Mouse (Mus musculus) kidney, postnatal 0 days (tissue): ENCODE measurements at regions not wholly inside any gene's neighbourhood (a gene's known extent, or its start where the extent isn't known, plus 50 kb on each side); places are given as distances from the start of the nearest gene placed in this dataset.
"Not testable (repeated sequence)": the region's sequence is repeated elsewhere in the genome, so short reads cannot be mapped to it uniquely, and the experiment has no call there.

Source experiments
- ATAC-seq: fragments of 200-750 bp; cut with Nextera tagmentation; replicated peaks from 2 replicates; pipeline ENCODE4 v1.8.0; 2017; ENCODE audit warnings: low read depth, moderate number of reproducible peaks, moderate TSS enrichment, moderate library complexity; ENCODE audit not compliant: low FRiP score
- DNase-seq: peaks from one replicate; pipeline ENCODE4 v3.0.0-alpha.2; 2016; ENCODE audit warnings: low spot score
- H3K27ac ChIP-seq: fragments of 300-500 bp; sonication (generic); 2 replicates; pipeline ENCODE4 v1.5.1; 2014; ENCODE audit warnings: mild to moderate bottlenecking
- H3K27me3 ChIP-seq: fragments of 300-500 bp; sonication (generic); 2 replicates; pipeline ENCODE4 v1.6.1; 2014; ENCODE audit warnings: low read length, mixed read lengths; ENCODE audit not compliant: insufficient read depth
- H3K36me3 ChIP-seq: fragments of 300-500 bp; sonication (generic); 2 replicates; pipeline ENCODE4 v1.6.1; 2014; ENCODE audit warnings: low read length, mixed read lengths; ENCODE audit not compliant: insufficient read depth
- H3K4me1 ChIP-seq: fragments of 300-500 bp; sonication (generic); replicated peaks from 2 replicates; pipeline ENCODE4 v1.6.1; 2014; ENCODE audit warnings: antibody characterized with exemption, low read length, mixed read lengths; ENCODE audit not compliant: insufficient read depth
- H3K4me2 ChIP-seq: fragments of 300-500 bp; sonication (generic); 2 replicates; pipeline ENCODE4 v1.6.1; 2014; ENCODE audit warnings: mild to moderate bottlenecking, low read length, moderate library complexity, mixed read lengths
- H3K4me3 ChIP-seq: fragments of 300-500 bp; sonication (generic); replicated peaks from 2 replicates; pipeline ENCODE4 v1.5.1; 2014; ENCODE audit warnings: low read depth, low read length
- H3K9ac ChIP-seq: fragments of 300-500 bp; sonication (generic); 2 replicates; pipeline ENCODE4 v1.6.1; 2014; ENCODE audit warnings: low read depth, low read length
- H3K9me3 ChIP-seq: fragments of 300-500 bp; sonication (generic); replicated peaks from 2 replicates; pipeline ENCODE4 v1.6.1; 2016; ENCODE audit warnings: low read length, inconsistent platforms, mixed read lengths
- WGBS: fragments of 180-500 bp; shearing (Covaris S2); extraction: QIAGEN DNeasy Blood & Tissue Kit; methylation state at CpG from one replicate; pipeline ENCODE4 v1.1.7; 2014; 5-methylcytosine and 5-hydroxymethylcytosine counted together

GRCm38 (mm10) chr4:122455100-122455499 lies 234.0 kb upstream of the 9530002B09Rik start:
- not testable (repeated sequence) for H3K9me3 ChIP-seq, H3K9ac ChIP-seq, H3K4me1 ChIP-seq, H3K4me2 ChIP-seq, H3K4me3 ChIP-seq, DNase-seq, H3K36me3 ChIP-seq, H3K27me3 ChIP-seq, H3K27ac ChIP-seq
- ATAC-seq, result peak; percentile 92
- WGBS, result no CpG with 5 or more reads among the region's 21 CpGs
